Mouse (Mus musculus) cerebellum, postnatal 25 days (tissue): Measurements from ENCODE around the gene Usp10.
A peak's percentile ranks its signal among the peaks of the same experiment; 100 is the strongest.

Experiments used
- DNase-seq, 2 experiments: peaks; one replicate each; pipeline ENCODE4 v3.0.0; 2021; ENCODE audit warnings: mixed read lengths in 2 of 2

The Usp10 gene

GRCm38 (mm10) chr8:119964859-119965258 lies 54.7 kb downstream of the Usp10 start:
- no peak for DNase-seq

- no peak for DNase-seq
These were observed 57.3 kb downstream of the Usp10 start for GRCm38 (mm10) chr8:119967435-119967834.

GRCm38 (mm10) chr8:119970169-119970568 lies 60.0 kb downstream of the Usp10 start:
- no peak for DNase-seq

GRCm38 (mm10) chr8:119972558-119972957 lies 62.4 kb downstream of the Usp10 start:
- DNase-seq = no peak

- DNase-seq = peak; percentile 38 to 45
These were observed 68.7 kb downstream of the Usp10 start for GRCm38 (mm10) chr8:119978770-119979381.

GRCm38 (mm10) chr8:119981253-119981652 lies 71.1 kb downstream of the Usp10 start:
- no peak for DNase-seq

GRCm38 (mm10) chr8:119984085-119984484 lies 73.9 kb downstream of the Usp10 start:
- no peak for DNase-seq

GRCm38 (mm10) chr8:119986174-119986573 lies 76.0 kb downstream of the Usp10 start:
- DNase-seq = no peak

- DNase-seq = peak; percentile 56 to 70
These were observed 77.9 kb downstream of the Usp10 start for GRCm38 (mm10) chr8:119988087-119988486.

- DNase-seq = peak; percentile 40 to 69
These were observed 82.1 kb downstream of the Usp10 start, which contains the start of gene Crispld2 for GRCm38 (mm10) chr8:119992249-119992648. Gene Crispld2, plus strand, starts transcription at chr8:119992438.

GRCm38 (mm10) chr8:119994114-119994513 lies 84.0 kb downstream of the Usp10 start:
- DNase-seq = no peak

- DNase-seq = no peak
These were observed 84.4 kb downstream of the Usp10 start for GRCm38 (mm10) chr8:119994556-119994955.

- DNase-seq = no peak
These were observed 87.1 kb downstream of the Usp10 start for GRCm38 (mm10) chr8:119997266-119997665.

- peak in 1 of 2 experiments; percentile 23 for DNase-seq
These were observed 90.3 kb downstream of the Usp10 start for GRCm38 (mm10) chr8:120000461-120000860.

- no peak for DNase-seq
These were observed 91.6 kb downstream of the Usp10 start for GRCm38 (mm10) chr8:120001712-120002111.

GRCm38 (mm10) chr8:120002348-120002747 lies 92.2 kb downstream of the Usp10 start:
- no peak for DNase-seq

GRCm38 (mm10) chr8:120004154-120004702 lies 94.1 kb downstream of the Usp10 start:
- no peak for DNase-seq

- no peak for DNase-seq
These were observed 94.7 kb downstream of the Usp10 start for GRCm38 (mm10) chr8:120004705-120005381.

- DNase-seq = no peak
These were observed 96.5 kb downstream of the Usp10 start for GRCm38 (mm10) chr8:120006645-120007160.
